Mouse (Mus musculus) heart, embryonic 10.5 days (tissue): ENCODE results near the gene Ccdc24. TPM values are rescaled to one million over a fixed set of nuclear protein-coding genes. Genes with fewer than 3 reads are reported as not detected.

Source experiments
- DNase-seq: peaks from one replicate; pipeline ENCODE4 v3.0.0-alpha.2; 2017; ENCODE audit warnings: low spot score
- H3K27ac ChIP-seq: fragments of 300-500 bp; sonication (generic); 2 replicates; pipeline ENCODE4 v1.5.1; 2016; ENCODE audit warnings: mild to moderate bottlenecking
- H3K27me3 ChIP-seq: fragments of 300-500 bp; sonication (generic); 2 replicates; pipeline ENCODE4 v1.6.1; 2016; ENCODE audit warnings: mild to moderate bottlenecking; ENCODE audit not compliant: poor library complexity, insufficient read depth, severe bottlenecking
- H3K36me3 ChIP-seq: fragments of 300-500 bp; sonication (generic); 2 replicates; pipeline ENCODE4 v1.6.1; 2016; ENCODE audit warnings: mild to moderate bottlenecking, moderate library complexity
- H3K4me1 ChIP-seq: fragments of 300-500 bp; sonication (generic); 2 replicates; pipeline ENCODE4 v1.6.1; 2016; ENCODE audit warnings: mild to moderate bottlenecking
- H3K4me3 ChIP-seq: fragments of 300-500 bp; sonication (generic); 2 replicates; pipeline ENCODE4 v1.5.1; 2016; ENCODE audit warnings: mild to moderate bottlenecking, moderate library complexity
- H3K9me3 ChIP-seq: fragments of 300-500 bp; sonication (generic); 2 replicates; pipeline ENCODE4 v1.6.1; 2016; ENCODE audit warnings: mild to moderate bottlenecking, moderate library complexity
- WGBS: fragments of 180-500 bp; shearing (Covaris S2); methylation state at CpG from one replicate; pipeline ENCODE4 v1.1.7; 2016; 5-methylcytosine and 5-hydroxymethylcytosine counted together
- polyA plus RNA-seq: library from polyadenylated mRNA; unstranded; fragments of >200 nt; fragmentation: Nextera tagmentation; extraction: Ambion mirVana; gene quantifications from 2 replicates; pipeline ENCODE4 v1.2.1, GENCODE M21; 2016

Ccdc24 gene
- polyA plus RNA-seq, 1 experiment from 2014 or later = 0.79 TPM

DNA sequence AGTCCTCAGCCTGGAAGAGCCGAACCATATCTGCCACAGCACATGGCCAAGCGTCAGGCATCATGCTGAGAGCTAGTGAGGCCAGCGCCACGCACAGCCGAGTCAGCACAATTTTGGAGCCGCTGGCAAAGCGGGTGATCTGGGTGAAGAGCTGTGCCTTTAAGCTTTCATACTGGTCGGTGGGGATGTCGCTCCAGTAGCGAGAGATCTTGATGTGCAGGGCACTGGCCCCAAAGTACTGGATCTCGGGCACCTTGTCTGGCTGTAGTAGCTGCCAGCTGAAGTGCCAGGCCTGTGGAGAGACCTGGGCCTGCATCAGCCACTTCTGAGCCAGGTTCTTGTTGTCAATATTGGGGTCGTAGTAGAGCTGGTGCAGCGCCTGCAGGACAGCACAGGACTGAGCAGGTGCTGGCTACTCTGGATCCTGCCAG, 39.8 kb upstream of the Ccdc24 start:
- DNase-seq = peak; percentile 72
- peaks cover 49% of the 10 kb centered on the region for H3K4me1 ChIP-seq
- H3K27ac ChIP-seq = no peak overlapping the region
- H3K9me3 ChIP-seq = no peaks in the 10 kb centered on the region
- no peaks in the 10 kb centered on the region for H3K27me3 ChIP-seq
- 90% methylated on average over 13 of the region's 13 CpGs for WGBS
- peaks cover 38% of the 10 kb centered on the region for H3K36me3 ChIP-seq
- no peak overlapping the region for H3K4me3 ChIP-seq

DNA sequence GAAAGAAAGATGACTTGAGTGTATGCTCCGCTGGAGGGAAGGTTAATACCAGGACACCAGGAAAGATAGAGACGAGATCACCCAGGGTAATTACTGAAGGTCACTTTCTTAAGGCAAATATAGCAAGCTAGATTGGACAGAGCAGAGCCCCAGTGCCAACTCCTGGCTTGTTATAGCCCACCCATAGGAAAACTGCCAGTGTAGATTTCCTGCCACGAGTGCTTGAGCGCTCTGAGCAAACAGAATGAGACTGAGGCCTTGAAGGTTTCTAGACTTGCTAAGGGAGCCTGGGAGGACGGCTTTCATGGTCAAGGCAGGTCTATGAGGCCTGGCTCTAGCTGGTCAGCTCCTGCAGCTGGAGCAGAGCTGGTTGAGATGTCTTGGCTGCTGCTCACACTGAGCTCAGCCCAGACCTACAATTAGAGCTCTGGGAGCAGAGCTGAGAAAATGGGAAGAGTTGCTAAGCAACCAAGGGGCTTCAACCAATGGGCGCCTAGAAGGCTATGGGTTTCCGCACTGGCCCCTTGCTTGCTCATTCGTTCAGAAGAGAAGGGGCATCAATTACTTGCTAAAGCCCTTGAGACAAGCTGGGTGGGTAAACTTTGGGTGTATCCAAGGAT, 36.6 kb upstream of the Ccdc24 start:
- peaks cover 33% of the 10 kb centered on the region for H3K4me1 ChIP-seq
- H3K27me3 ChIP-seq = no peaks in the 10 kb centered on the region
- no peak for DNase-seq
- no peaks in the 10 kb centered on the region for H3K9me3 ChIP-seq
- 81% methylated on average over 8 of the region's 8 CpGs for WGBS
- no peak overlapping the region for H3K27ac ChIP-seq
- H3K36me3 ChIP-seq = peaks cover 66% of the 10 kb centered on the region
- no peak overlapping the region for H3K4me3 ChIP-seq

DNA sequence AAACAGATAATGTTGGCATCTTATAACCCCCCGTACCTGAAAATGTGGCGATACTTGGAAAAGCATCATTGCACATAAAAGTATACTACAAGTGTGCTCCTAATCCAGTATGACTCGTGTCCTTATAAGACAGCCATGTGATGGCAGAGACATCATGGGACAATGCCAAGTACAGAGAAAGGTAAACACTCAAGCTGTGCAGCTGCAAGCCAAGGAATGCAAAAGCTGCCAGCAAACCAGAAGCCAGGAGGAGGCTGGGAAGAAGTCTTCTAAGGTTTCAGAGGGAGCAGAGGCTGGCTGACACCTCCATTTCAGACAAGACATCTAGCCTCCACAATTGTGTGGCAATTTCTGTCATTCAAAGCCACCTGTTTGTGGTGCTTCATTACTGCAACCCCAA, 33.8 kb upstream of the Ccdc24 start:
- Histone ChIP-seq H3K27ac (no peak overlapping the region), H3K36me3 (peaks cover 80% of the 10 kb centered on the region)
- WGBS = 89% methylated on average over 3 of the region's 3 CpGs

DNA sequence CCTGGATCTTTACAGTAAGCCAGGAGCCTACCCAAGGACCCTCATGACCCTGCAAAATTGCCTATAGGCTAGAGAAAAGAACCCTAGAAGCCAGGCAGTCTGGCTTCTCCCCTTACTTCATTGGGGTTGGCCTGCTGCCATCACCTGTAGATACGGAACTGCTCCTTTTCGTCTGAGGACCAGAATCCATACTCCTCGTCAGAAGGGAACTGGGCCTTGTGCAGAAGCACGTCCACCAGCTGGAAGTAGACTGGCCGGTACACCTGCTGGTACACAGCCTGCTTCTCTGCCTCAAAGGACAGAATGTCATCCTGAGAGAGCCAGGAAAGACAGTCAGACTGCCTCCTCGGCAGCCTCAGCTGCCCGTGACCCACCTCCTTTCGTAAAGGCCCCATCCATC, 32.4 kb upstream of the Ccdc24 start:
- no peaks in the 10 kb centered on the region for H3K9me3 ChIP-seq
- H3K4me3 ChIP-seq = no peak overlapping the region
- peaks cover 9% of the 10 kb centered on the region for H3K4me1 ChIP-seq
- no peaks in the 10 kb centered on the region for H3K27me3 ChIP-seq
- no peak overlapping the region for H3K27ac ChIP-seq
- H3K36me3 ChIP-seq = peaks cover 86% of the 10 kb centered on the region
- no peak for DNase-seq
- WGBS = 91% methylated on average over 8 of the region's 8 CpGs

More for the DNA sequence above, 33.8 kb upstream of the Ccdc24 start:
- Histone ChIP-seq H3K4me3 (no peak overlapping the region), H3K9me3 (no peaks in the 10 kb centered on the region), H3K4me1 (peaks cover 9% of the 10 kb centered on the region), H3K27me3 (no peaks in the 10 kb centered on the region)
- DNase-seq = no peak

- H3K27ac ChIP-seq = no peak overlapping the region
- no peak for DNase-seq
- H3K27me3 ChIP-seq = no peaks in the 10 kb centered on the region
- peaks cover 5% of the 10 kb centered on the region for H3K4me1 ChIP-seq
- no peaks in the 10 kb centered on the region for H3K9me3 ChIP-seq
- peaks cover 90% of the 10 kb centered on the region for H3K36me3 ChIP-seq
- 90% methylated on average over 10 of the region's 10 CpGs for WGBS
- H3K4me3 ChIP-seq = no peak overlapping the region
Measured at GRCm38 (mm10) chr4:117904094-117904493, 31.7 kb upstream of the Ccdc24 start.

DNA sequence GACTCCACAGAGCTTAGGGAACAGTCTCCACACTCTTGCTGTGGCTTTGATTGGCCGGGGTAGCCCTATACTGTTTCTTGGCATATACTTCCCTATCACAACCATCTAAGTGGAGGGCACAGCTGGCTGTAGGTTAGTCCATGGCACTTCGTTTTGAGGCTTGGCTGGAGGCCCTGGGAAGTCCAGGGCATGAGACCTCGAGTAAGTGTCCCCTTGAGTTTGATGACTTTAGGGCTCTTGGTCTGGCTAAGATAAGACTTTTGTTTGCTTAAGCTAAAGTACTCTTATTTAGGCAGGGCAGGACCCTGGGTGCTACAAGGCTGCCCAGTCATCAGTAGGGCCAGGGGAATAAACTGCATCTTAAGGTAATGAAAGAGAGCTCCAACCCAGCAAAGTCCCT, 25.8 kb upstream of the Ccdc24 start:
- Histone ChIP-seq H3K4me3 (no peak overlapping the region), H3K27ac (no peak overlapping the region), H3K4me1 (no peaks in the 10 kb centered on the region), H3K27me3 (no peaks in the 10 kb centered on the region), H3K36me3 (peaks cover 93% of the 10 kb centered on the region), H3K9me3 (no peaks in the 10 kb centered on the region)
- no peak for DNase-seq
- 73% methylated on average over 3 of the region's 3 CpGs for WGBS

DNA sequence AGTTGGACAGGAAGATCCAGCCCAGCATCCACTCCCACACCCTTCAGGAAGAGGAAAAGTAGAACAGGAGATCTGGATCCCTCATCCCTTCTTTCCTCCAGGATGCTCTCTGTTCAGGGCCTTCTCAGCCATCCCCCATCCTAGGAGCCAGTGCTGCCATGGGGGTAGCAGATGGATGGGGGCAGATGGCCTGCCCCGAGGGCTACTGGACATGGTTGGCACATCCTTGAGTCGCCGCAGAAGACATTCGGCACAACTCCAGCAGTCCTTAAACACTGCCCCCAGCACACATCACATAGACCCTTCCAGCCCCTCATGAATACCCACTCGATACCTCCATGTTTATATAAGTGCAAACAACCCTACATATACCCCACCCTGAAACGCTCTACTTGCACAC, 23.7 kb upstream of the Ccdc24 start:
- 91% methylated on average over 6 of the region's 6 CpGs for WGBS
- Histone ChIP-seq H3K36me3 (peaks cover 72% of the 10 kb centered on the region), H3K4me3 (no peak overlapping the region), H3K27ac (no peak overlapping the region), H3K27me3 (no peaks in the 10 kb centered on the region), H3K9me3 (no peaks in the 10 kb centered on the region), H3K4me1 (peaks cover 8% of the 10 kb centered on the region)
- DNase-seq = no peak

DNA sequence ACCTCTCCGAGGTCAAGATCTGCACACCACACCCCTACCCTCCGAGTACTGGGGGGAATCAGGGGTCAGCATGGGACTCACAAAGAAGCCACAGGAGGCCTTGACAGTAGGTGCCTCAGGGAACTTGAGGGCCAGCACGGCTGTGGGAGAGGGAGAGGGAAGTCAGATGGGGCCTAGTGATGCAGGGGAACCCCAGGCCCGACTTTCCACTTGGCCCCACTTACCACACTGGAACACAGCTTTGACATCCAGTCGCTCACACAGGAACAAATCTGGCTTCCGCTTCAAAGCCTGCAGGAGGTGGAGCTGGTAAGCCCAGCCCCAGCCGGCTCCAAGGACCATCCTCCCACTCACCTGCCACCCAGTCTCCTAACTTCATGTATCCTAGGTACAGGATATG, 23.0 kb upstream of the Ccdc24 start:
- Histone ChIP-seq H3K27me3 (no peaks in the 10 kb centered on the region), H3K4me3 (no peak overlapping the region), H3K27ac (no peak overlapping the region), H3K9me3 (no peaks in the 10 kb centered on the region), H3K4me1 (peaks cover 15% of the 10 kb centered on the region), H3K36me3 (peaks cover 67% of the 10 kb centered on the region)
- WGBS = 83% methylated on average over 7 of the region's 7 CpGs
- no peak for DNase-seq

DNA sequence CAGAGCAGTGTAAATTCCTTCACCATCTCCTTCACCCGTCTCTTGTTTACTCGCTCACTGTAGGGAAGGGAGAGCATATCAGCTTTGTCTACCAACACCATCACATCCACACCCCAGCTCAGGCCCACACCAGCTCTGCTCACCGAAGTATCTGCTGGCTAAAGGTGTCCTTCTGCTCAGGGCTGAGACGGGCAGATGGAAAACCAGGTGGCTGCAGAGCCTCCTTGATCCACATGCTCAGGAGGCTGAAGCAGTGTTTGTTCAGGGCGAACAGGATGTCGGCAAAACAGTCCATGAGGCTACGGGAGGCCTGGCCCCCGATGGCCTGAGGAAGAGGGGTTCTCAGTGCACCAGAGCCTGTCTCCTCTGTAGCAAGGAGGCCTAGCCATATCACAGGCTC, 22.2 kb upstream of the Ccdc24 start:
- peaks cover 15% of the 10 kb centered on the region for H3K4me1 ChIP-seq
- no peaks in the 10 kb centered on the region for H3K27me3 ChIP-seq
- H3K36me3 ChIP-seq = peaks cover 67% of the 10 kb centered on the region
- 81% methylated on average over 8 of the region's 8 CpGs for WGBS
- no peak overlapping the region for H3K4me3 ChIP-seq
- no peak for DNase-seq
- H3K9me3 ChIP-seq = no peaks in the 10 kb centered on the region
- no peak overlapping the region for H3K27ac ChIP-seq

GRCm38 (mm10) chr4:117893376-117893775, 21.0 kb upstream of the Ccdc24 start:
- 20% methylated on average over 9 of the region's 9 CpGs for WGBS
- Histone ChIP-seq H3K27me3 (no peaks in the 10 kb centered on the region), H3K9me3 (no peaks in the 10 kb centered on the region), H3K4me1 (peaks cover 15% of the 10 kb centered on the region), H3K27ac (no peak overlapping the region), H3K36me3 (peaks cover 63% of the 10 kb centered on the region), H3K4me3 (no peak overlapping the region)
- DNase-seq = no peak

DNA sequence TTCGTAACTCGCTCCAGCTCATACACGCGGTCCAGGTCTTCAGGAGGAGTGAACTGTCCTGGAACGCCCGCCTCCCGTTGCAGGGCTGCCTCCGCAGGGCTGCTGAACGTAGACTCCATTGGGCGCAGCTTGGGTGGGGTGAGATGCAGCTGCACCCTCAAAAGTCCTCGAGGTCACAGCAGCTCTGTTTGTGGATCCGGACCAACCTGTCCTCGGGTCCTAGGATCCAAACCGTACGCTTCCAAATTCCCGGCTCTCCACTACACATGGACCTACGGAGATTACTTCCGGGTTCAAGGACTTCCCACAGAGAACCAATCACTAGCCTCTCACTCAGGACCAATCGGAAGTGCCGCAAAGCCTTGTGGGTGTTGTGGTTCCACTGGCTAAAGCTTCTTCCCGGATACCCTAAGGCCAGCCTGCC, 19.4 kb upstream of the Ccdc24 start, which contains the start of gene Dph2:
TSS of gene Dph2 (minus strand) at position 295 of the 424 bp plus-strand sequence.
- Histone ChIP-seq H3K27ac (peak within 1 kb of the TSS; percentile 19; the same call in 1 of the 2 replicates), H3K4me3 (peak within 1 kb of the TSS; percentile 71), H3K27me3 (no peaks in the 10 kb centered on the region), H3K36me3 (peaks cover 48% of the 10 kb centered on the region), H3K9me3 (no peaks in the 10 kb centered on the region), H3K4me1 (peaks cover 19% of the 10 kb centered on the region)
- under 1% methylated on average over 21 of the region's 21 CpGs for WGBS
- DNase-seq = peak; percentile 96

- H3K4me3 ChIP-seq = peak overlapping the region; percentile 71
- no peak overlapping the region for H3K27ac ChIP-seq
- peaks cover 42% of the 10 kb centered on the region for H3K36me3 ChIP-seq
- no peak for DNase-seq
- no peaks in the 10 kb centered on the region for H3K9me3 ChIP-seq
- WGBS = 84% methylated on average over 8 of the region's 8 CpGs
- H3K27me3 ChIP-seq = no peaks in the 10 kb centered on the region
- peaks cover 29% of the 10 kb centered on the region for H3K4me1 ChIP-seq
Measured at GRCm38 (mm10) chr4:117890750-117891149, 18.4 kb upstream of the Ccdc24 start.

DNA sequence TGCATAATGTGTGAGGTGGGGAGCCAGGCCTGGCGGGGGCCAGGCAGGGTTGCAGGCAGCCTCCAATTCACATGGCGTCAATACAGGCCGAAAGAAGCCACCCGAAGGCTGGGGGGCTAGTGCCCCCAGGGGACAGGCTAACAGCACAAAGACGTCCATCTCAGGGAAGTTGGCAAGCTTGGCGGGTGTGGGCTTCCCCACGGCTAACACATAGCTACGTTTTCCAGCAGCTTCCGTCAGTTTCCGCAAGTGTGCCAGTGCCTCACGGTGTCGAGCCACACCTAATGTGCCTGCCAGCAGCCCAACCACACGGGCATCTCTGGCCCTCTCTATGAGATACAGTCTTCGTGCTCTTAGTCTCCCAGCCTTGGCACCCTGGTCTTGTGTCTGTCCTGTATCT, 17.7 kb upstream of the Ccdc24 start:
- Histone ChIP-seq H3K36me3 (peaks cover 42% of the 10 kb centered on the region), H3K9me3 (no peaks in the 10 kb centered on the region), H3K4me1 (peaks cover 30% of the 10 kb centered on the region), H3K27me3 (no peaks in the 10 kb centered on the region), H3K27ac (no peak overlapping the region), H3K4me3 (no peak overlapping the region)
- WGBS = 90% methylated on average over 14 of the region's 14 CpGs
- no peak for DNase-seq

DNA sequence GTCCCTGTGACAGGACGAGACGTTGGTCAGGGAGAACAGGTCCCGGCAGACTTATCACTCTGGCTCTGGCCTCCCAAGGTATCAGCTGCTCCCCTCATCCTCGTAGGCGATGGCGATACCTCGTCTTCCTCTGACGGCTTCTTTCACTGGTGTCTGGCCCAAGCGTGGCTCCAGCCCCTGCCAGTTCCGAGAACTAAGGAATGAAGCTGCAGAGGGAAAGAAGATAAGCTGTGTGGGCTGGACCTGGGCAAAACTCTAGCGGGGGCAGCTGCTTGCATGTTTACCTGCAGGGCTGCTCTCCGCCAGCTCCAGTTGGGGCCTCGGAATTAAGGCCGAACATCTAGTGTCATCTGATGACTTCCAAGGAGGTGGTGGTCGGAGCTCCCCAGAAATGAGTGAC, 17.1 kb upstream of the Ccdc24 start:
- WGBS = 90% methylated on average over 15 of the region's 15 CpGs
- H3K4me3 ChIP-seq = no peak overlapping the region
- H3K36me3 ChIP-seq = peaks cover 42% of the 10 kb centered on the region
- H3K9me3 ChIP-seq = no peaks in the 10 kb centered on the region
- H3K27me3 ChIP-seq = no peaks in the 10 kb centered on the region
- H3K27ac ChIP-seq = no peak overlapping the region
- peaks cover 30% of the 10 kb centered on the region for H3K4me1 ChIP-seq
- no peak for DNase-seq
